Mouse (Mus musculus) hindbrain, embryonic 10.5 days (tissue): Measurements from ENCODE around the gene Smim24. TPM values are rescaled to one million over a fixed set of nuclear protein-coding genes. Genes with fewer than 3 reads are reported as not detected.

ENCODE experiments used
- DNase-seq: peaks from one replicate; pipeline ENCODE4 v3.0.0-alpha.2; 2017; ENCODE audit warnings: low spot score
- H3K27ac ChIP-seq: fragments of 300-500 bp; sonication (generic); 2 replicates; pipeline ENCODE4 v1.5.1; 2016; ENCODE audit warnings: mild to moderate bottlenecking, moderate library complexity
- H3K27me3 ChIP-seq: fragments of 300-500 bp; sonication (generic); 2 replicates; pipeline ENCODE4 v1.6.1; 2016; ENCODE audit warnings: mild to moderate bottlenecking; ENCODE audit not compliant: poor library complexity, insufficient read depth, severe bottlenecking
- H3K36me3 ChIP-seq: fragments of 300-500 bp; sonication (generic); 2 replicates; pipeline ENCODE4 v1.6.1; 2016; ENCODE audit warnings: mild to moderate bottlenecking, moderate library complexity
- H3K4me1 ChIP-seq: fragments of 300-500 bp; sonication (generic); replicated peaks from 2 replicates; pipeline ENCODE4 v1.6.1; 2016; ENCODE audit warnings: mild to moderate bottlenecking
- H3K4me3 ChIP-seq: fragments of 300-500 bp; sonication (generic); 2 replicates; pipeline ENCODE4 v1.5.1; 2016; ENCODE audit warnings: mild to moderate bottlenecking, moderate library complexity
- H3K9me3 ChIP-seq: fragments of 300-500 bp; sonication (generic); 2 replicates; pipeline ENCODE4 v1.6.1; 2016; ENCODE audit warnings: mild to moderate bottlenecking, moderate library complexity
- WGBS: fragments of 180-500 bp; shearing (Covaris S2); methylation state at CpG from one replicate; pipeline ENCODE4 v1.1.7; 2016; 5-methylcytosine and 5-hydroxymethylcytosine counted together
- polyA plus RNA-seq: library from polyadenylated mRNA; unstranded; fragments of >200 nt; fragmentation: Nextera tagmentation; extraction: Ambion mirVana; gene quantifications from 2 replicates; pipeline ENCODE4 v1.2.1, GENCODE M21; 2016

The Smim24 gene
- polyA plus RNA-seq, 1 experiment from 2014 or later = 3.0 TPM

GRCm38 (mm10) chr10:81375322-81375721, 17.5 kb upstream of the Smim24 start:
- Histone ChIP-seq H3K36me3 (peaks cover 63% of the 10 kb centered on the region), H3K9me3 (no peaks in the 10 kb centered on the region), H3K27ac (no peak overlapping the region), H3K27me3 (no peaks in the 10 kb centered on the region), H3K4me3 (0 out of 2 replicates have a peak overlapping the region, but pooled peaks have one; percentile 3), H3K4me1 (peaks cover 36% of the 10 kb centered on the region)
- WGBS = 97% methylated on average over 10 of the region's 10 CpGs
- DNase-seq = no peak

- WGBS = 42% methylated on average over 6 of the region's 6 CpGs
- no peaks in the 10 kb centered on the region for H3K9me3 ChIP-seq
- H3K4me3 ChIP-seq = peak overlapping the region; percentile 94
- peaks cover 36% of the 10 kb centered on the region for H3K4me1 ChIP-seq
- no peaks in the 10 kb centered on the region for H3K27me3 ChIP-seq
- no peak for DNase-seq
- peaks cover 48% of the 10 kb centered on the region for H3K36me3 ChIP-seq
- H3K27ac ChIP-seq = peak overlapping the region; percentile 98
Observed at GRCm38 (mm10) chr10:81376561-81377361, 16.1 kb upstream of the Smim24 start.

DNA sequence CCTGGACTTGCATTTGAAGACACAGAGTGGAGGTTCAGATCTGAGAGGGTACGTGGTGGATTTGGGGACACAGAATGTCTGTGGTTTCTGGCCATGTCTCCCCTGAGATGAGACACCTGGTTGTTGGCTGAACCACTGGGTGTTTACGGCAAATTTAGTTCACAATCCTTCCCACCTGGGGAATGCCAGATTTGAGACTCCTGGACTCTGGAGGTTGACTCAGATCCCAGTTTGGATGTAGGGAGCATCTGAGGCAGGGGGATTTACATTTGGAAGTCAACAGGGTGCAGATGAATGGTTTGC, 15.5 kb upstream of the Smim24 start:
- 65% methylated on average over 2 of the region's 2 CpGs for WGBS
- no peak for DNase-seq
- H3K27me3 ChIP-seq = no peaks in the 10 kb centered on the region
- H3K36me3 ChIP-seq = peaks cover 43% of the 10 kb centered on the region
- peaks cover 32% of the 10 kb centered on the region for H3K4me1 ChIP-seq
- no peaks in the 10 kb centered on the region for H3K9me3 ChIP-seq
- H3K4me3 ChIP-seq = peak overlapping the region; percentile 94
- H3K27ac ChIP-seq = peak overlapping the region; percentile 98

GRCm38 (mm10) chr10:81377793-81378552, 14.9 kb upstream of the Smim24 start, which contains the start of gene Fzr1:
TSS of gene Fzr1 (minus strand) at chr10:81378516.
- Histone ChIP-seq H3K27me3 (no peaks in the 10 kb centered on the region), H3K4me1 (peaks cover 32% of the 10 kb centered on the region), H3K4me3 (peak within 1 kb of the TSS; percentile 94), H3K36me3 (peaks cover 36% of the 10 kb centered on the region), H3K27ac (peak within 1 kb of the TSS; percentile 98), H3K9me3 (no peaks in the 10 kb centered on the region)
- DNase-seq = peak; percentile 21
- WGBS = 1% methylated on average over 59 of the region's 59 CpGs

DNA sequence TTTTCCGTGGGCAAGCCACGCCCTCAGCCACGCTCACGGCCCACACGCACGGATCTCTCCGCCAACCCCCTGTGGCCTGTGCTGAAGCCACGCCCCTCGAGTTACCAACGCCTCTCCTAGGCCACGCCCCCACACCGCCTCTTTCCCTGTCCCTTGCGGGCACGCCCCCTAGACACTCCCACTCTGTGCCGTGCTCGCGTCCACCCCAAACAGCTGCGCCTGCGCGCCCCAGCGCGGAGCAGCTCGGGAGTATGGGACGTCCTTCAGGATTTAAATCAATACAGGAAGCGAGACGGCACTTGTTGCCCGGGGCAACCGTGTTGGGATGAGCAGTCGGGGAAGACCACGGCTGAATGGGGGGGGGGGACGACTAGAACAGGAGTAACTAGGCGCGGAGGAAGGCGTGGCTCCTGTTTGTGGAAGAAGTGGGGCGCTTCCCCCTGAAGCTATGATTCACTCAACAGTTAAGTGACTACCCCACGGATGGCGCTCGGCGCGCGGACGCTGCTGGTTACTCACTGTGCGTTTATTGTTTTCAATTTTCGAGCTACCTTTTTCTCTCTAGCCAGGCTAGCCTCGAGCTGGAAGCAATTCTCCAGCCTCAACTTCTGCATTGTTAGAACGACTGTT, 14.2 kb upstream of the Smim24 start:
- H3K9me3 ChIP-seq = no peaks in the 10 kb centered on the region
- H3K4me1 ChIP-seq = peaks cover 32% of the 10 kb centered on the region
- no peaks in the 10 kb centered on the region for H3K27me3 ChIP-seq
- H3K4me3 ChIP-seq = peak overlapping the region; percentile 94
- H3K36me3 ChIP-seq = peaks cover 29% of the 10 kb centered on the region
- peak; percentile 100 for DNase-seq
- H3K27ac ChIP-seq = peak overlapping the region; percentile 98
- under 1% methylated on average over 46 of the region's 46 CpGs for WGBS

- H3K4me1 ChIP-seq = peaks cover 32% of the 10 kb centered on the region
- H3K4me3 ChIP-seq = peak overlapping the region; percentile 94
- H3K27me3 ChIP-seq = no peaks in the 10 kb centered on the region
- DNase-seq = no peak
- WGBS = 61% methylated on average over 3 of the region's 3 CpGs
- H3K9me3 ChIP-seq = no peaks in the 10 kb centered on the region
- H3K27ac ChIP-seq = peak overlapping the region; percentile 98
- H3K36me3 ChIP-seq = peaks cover 24% of the 10 kb centered on the region
Observed at GRCm38 (mm10) chr10:81379183-81379553, 13.7 kb upstream of the Smim24 start.

DNA sequence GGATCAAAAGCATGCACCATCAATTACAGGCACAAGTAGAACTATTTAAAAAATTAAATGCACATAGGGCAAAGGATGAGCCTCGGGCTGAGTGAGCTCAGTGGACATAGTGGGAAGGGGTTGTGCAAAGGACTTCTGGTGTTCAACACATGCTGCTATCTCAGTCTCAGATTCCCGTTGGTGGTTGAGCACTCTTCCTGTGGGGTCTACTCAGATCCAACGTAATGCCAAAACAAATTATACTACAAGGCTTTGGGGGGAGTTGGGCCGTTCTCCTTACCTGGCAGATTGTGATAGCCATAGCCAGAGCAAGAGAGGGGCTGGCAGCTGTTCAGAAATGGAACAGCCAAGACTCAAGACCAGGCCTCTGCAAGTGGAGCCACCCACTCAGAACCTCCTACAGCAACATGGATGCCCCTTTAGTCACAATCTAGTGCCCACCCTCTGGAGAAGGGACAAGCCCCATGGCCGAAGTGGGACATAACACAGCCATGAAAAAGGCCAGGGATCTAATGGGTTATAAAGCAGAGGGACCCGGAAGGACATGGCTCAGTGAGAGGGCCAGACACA, 13.0 kb upstream of the Smim24 start:
- WGBS = 94% methylated on average over 6 of the region's 6 CpGs
- Histone ChIP-seq H3K4me1 (peaks cover 35% of the 10 kb centered on the region), H3K27ac (peak overlapping the region; percentile 64), H3K27me3 (no peaks in the 10 kb centered on the region), H3K4me3 (0 out of 2 replicates have a peak overlapping the region, but pooled peaks have one; percentile 6), H3K9me3 (no peaks in the 10 kb centered on the region), H3K36me3 (peaks cover 17% of the 10 kb centered on the region)
- DNase-seq = no peak

- 87% methylated on average over 5 of the region's 5 CpGs for WGBS
- Histone ChIP-seq H3K27me3 (no peaks in the 10 kb centered on the region), H3K36me3 (peaks cover 14% of the 10 kb centered on the region), H3K4me1 (peaks cover 30% of the 10 kb centered on the region), H3K4me3 (no peak overlapping the region), H3K27ac (0 out of 2 replicates have a peak overlapping the region, but pooled peaks have one; percentile 12), H3K9me3 (no peaks in the 10 kb centered on the region)
- no peak for DNase-seq
Observed at GRCm38 (mm10) chr10:81382039-81382438, 10.8 kb upstream of the Smim24 start.

- H3K27ac ChIP-seq = peak within 1 kb of the TSS; percentile 91
- peaks cover 33% of the 10 kb centered on the region for H3K36me3 ChIP-seq
- H3K27me3 ChIP-seq = no peaks in the 10 kb centered on the region
- H3K9me3 ChIP-seq = no peaks in the 10 kb centered on the region
- DNase-seq = peak; percentile 98
- 9% methylated on average over 54 of the region's 54 CpGs for WGBS
- H3K4me3 ChIP-seq = peak within 1 kb of the TSS; percentile 98
- peaks cover 26% of the 10 kb centered on the region for H3K4me1 ChIP-seq
Observed at GRCm38 (mm10) chr10:81383802-81384604, 8.8 kb upstream of the Smim24 start, which contains the start of the genes Dohh and Gm48551. TSS of gene Dohh (plus strand) at chr10:81384428. TSS of gene Gm48551 (plus strand) at chr10:81384466.

DNA sequence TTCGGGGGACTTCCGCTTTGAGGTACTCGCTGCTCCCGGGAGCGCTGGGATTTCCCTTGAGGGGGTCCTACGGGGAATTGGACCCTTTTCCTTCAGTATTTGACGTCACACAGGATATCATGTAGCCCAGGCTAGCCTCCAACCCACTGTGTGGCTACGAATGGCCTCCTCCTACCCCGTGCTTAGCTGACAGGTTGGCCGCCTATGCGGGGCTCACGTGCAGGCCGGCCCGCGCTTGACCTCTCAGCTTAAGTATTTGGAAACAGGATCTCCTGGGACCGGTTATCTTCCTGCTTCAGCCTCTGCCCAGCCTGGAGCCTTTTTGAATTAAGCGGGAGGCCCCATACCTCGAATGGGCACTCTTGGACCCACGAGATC, 8.3 kb upstream of the Smim24 start:
- under 1% methylated on average over 19 of the region's 19 CpGs for WGBS
- H3K4me1 ChIP-seq = peaks cover 28% of the 10 kb centered on the region
- peak overlapping the region; percentile 91 for H3K27ac ChIP-seq
- no peak for DNase-seq
- no peaks in the 10 kb centered on the region for H3K9me3 ChIP-seq
- peak overlapping the region; percentile 98 for H3K4me3 ChIP-seq
- no peaks in the 10 kb centered on the region for H3K27me3 ChIP-seq
- peaks cover 38% of the 10 kb centered on the region for H3K36me3 ChIP-seq

DNA sequence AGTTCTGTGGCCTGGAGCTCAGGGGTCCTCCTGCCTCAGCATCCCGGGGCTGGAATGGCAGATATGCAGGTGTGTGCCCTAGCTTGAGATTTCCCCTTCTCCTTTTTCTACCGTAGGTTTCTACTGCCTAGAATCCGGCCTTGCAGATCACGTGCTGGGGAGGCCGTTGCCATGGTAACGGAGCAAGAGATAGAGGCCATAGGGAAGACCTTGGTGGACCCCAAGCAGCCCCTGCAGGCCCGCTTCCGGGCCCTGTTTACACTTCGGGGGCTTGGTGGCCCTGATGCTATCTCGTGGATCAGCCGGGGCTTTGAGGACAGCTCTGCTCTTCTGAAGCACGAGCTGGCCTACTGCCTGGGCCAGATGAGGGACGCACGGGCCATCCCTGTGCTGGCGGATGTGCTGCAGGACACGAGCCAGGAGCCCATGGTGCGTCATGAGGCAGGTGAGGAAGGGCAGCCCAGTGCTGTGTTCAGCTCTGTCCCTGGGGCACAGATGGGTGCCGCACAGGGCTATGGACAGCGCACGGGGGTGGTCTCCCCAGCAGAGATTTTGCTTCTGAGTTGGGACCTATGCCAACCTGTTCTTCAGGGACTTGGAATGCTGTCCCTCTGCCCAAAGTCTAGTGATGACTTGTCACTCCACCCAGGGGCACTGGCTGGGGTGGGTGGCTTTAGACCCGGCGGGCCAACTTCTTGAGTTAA, 7.1 kb upstream of the Smim24 start:
- Histone ChIP-seq H3K4me3 (peak overlapping the region; percentile 98), H3K27me3 (no peaks in the 10 kb centered on the region), H3K36me3 (peaks cover 44% of the 10 kb centered on the region), H3K27ac (no peak overlapping the region), H3K9me3 (no peaks in the 10 kb centered on the region), H3K4me1 (peaks cover 37% of the 10 kb centered on the region)
- no peak for DNase-seq
- 86% methylated on average over 22 of the region's 22 CpGs for WGBS
